Mouse (Mus musculus): ENCODE measurements around the gene Mtmr6. TPM values are rescaled to one million over a fixed set of nuclear protein-coding genes. Genes with fewer than 3 reads are reported as not detected.

The Mtmr6 gene
- total and polyA plus RNA-seq, 2 experiments from 2014 or later = 53.5 to 64.2 TPM

- TF ChIP-seq CTCF (IDR thresholded peaks at IDR 0.05; ENCODE audit: low read depth) = peak; percentile 37
- WGBS = 2% methylated on average over 62 of the region's 62 CpGs
Measured at GRCm38 (mm10) chr14:60251281-60252003, 13.6 kb upstream of the Mtmr6 start, which contains the start of the genes Nupl1 and Gm49336. Gene Nupl1 (minus strand): TSS chr14:60251431. Gene Gm49336 (minus strand): TSS chr14:60251507.

GRCm38 (mm10) chr14:60252004-60253000, 12.7 kb upstream of the Mtmr6 start:
- Histone ChIP-seq H3K27ac (ENCODE audit: low read depth, low read length) (peak overlapping the region; percentile 94), H3K9me3 (ENCODE audit: low read length) (no peaks in the 10 kb centered on the region), H3K4me1 (ENCODE audit: insufficient read depth) (peaks cover 3% of the 10 kb centered on the region), H3K4me3 (ENCODE audit: low read depth, low read length) (peak overlapping the region; percentile 77), H3K4me2 (ENCODE audit: low read depth) (peak overlapping the region; percentile 83), H3K36me3 (ENCODE audit: insufficient read depth) (no peaks in the 10 kb centered on the region), H3K27me3 (ENCODE audit: insufficient read depth, low read length) (no peaks in the 10 kb centered on the region), H3K9ac (peak overlapping the region; percentile 87)
- WGBS = 17% methylated on average over 15 of the region's 15 CpGs
- peak; percentile 20 for ATAC-seq
- TF ChIP-seq CTCF (IDR thresholded peaks at IDR 0.05; ENCODE audit: low read depth) = peak; percentile 37; the same call in 1 of the 2 replicates
- DNase-seq = peak; percentile 31

More at GRCm38 (mm10) chr14:60251281-60252003, 13.6 kb upstream of the Mtmr6 start, which contains the start of the genes Nupl1 and Gm49336:
- H3K4me2 ChIP-seq (ENCODE audit: low read depth) = peak within 1 kb of the TSS; percentile 83
- no peaks in the 10 kb centered on the region for H3K9me3 ChIP-seq (ENCODE audit: low read length)
- ATAC-seq (peak; percentile 99), DNase-seq (peak; percentile 100)
- no peaks in the 10 kb centered on the region for H3K36me3 ChIP-seq (ENCODE audit: insufficient read depth)
- H3K9ac ChIP-seq = peak within 1 kb of the TSS; percentile 87
- no peaks in the 10 kb centered on the region for H3K27me3 ChIP-seq (ENCODE audit: insufficient read depth, low read length)
- H3K27ac ChIP-seq (ENCODE audit: low read depth, low read length) = peak within 1 kb of the TSS; percentile 95
- H3K4me1 ChIP-seq (ENCODE audit: insufficient read depth) = peaks cover 3% of the 10 kb centered on the region
- H3K4me3 ChIP-seq (ENCODE audit: low read depth, low read length) = peak within 1 kb of the TSS; percentile 77

DNA sequence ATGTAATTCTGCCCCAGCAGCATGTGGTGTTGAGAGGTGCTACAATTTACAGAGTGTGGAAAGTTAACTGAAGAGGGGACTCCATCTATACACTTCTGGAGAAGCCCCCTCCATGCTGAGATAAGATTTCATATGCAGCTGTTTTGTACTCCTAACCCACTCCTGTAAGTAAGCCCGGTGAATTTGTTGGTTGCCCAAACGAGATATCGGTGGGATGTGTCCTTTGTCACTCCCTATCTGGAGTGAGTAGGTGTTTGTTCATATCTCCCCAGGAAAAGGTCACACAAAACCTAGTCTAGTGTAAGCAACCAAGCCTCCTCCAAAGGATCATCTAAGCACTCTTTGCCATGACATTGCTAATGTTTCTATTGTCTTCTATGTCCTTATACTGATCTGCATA, 11.6 kb upstream of the Mtmr6 start:
- DNase-seq (no peak), ATAC-seq (no peak)
- H3K9me3 ChIP-seq (ENCODE audit: low read length) = no peaks in the 10 kb centered on the region
- H3K36me3 ChIP-seq (ENCODE audit: insufficient read depth) = no peaks in the 10 kb centered on the region
- no peak for TF ChIP-seq CTCF (IDR thresholded peaks at IDR 0.05; ENCODE audit: low read depth)
- no peaks in the 10 kb centered on the region for H3K27me3 ChIP-seq (ENCODE audit: insufficient read depth, low read length)
- H3K4me2 ChIP-seq (ENCODE audit: low read depth) = no peak overlapping the region
- no peak overlapping the region for H3K27ac ChIP-seq (ENCODE audit: low read depth, low read length)
- H3K4me3 ChIP-seq (ENCODE audit: low read depth, low read length) = no peak overlapping the region
- H3K4me1 ChIP-seq (ENCODE audit: insufficient read depth) = peaks cover 3% of the 10 kb centered on the region
- 89% methylated on average over 3 of the region's 3 CpGs for WGBS
- H3K9ac ChIP-seq = no peak overlapping the region

- Histone ChIP-seq H3K27me3 (ENCODE audit: insufficient read depth, low read length) (no peaks in the 10 kb centered on the region), H3K9ac (no peak overlapping the region), H3K4me2 (ENCODE audit: low read depth) (no peak overlapping the region), H3K9me3 (ENCODE audit: low read length) (no peaks in the 10 kb centered on the region), H3K4me3 (ENCODE audit: low read depth, low read length) (no peak overlapping the region), H3K4me1 (ENCODE audit: insufficient read depth) (peaks cover 2% of the 10 kb centered on the region; the same call in 1 of the 2 replicates), H3K36me3 (ENCODE audit: insufficient read depth) (no peaks in the 10 kb centered on the region), H3K27ac (ENCODE audit: low read depth, low read length) (no peak overlapping the region)
- DNase-seq = no peak
- ATAC-seq = no peak
- TF ChIP-seq CTCF (IDR thresholded peaks at IDR 0.05; ENCODE audit: low read depth) = no peak
Measured at GRCm38 (mm10) chr14:60254774-60255173, 10.3 kb upstream of the Mtmr6 start.

GRCm38 (mm10) chr14:60256356-60256755, 8.7 kb upstream of the Mtmr6 start:
- TF ChIP-seq CTCF (IDR thresholded peaks at IDR 0.05; ENCODE audit: low read depth) = no peak
- Histone ChIP-seq H3K4me3 (ENCODE audit: low read depth, low read length) (no peak overlapping the region), H3K4me2 (ENCODE audit: low read depth) (no peak overlapping the region), H3K9ac (no peak overlapping the region), H3K4me1 (ENCODE audit: insufficient read depth) (no peaks in the 10 kb centered on the region), H3K9me3 (ENCODE audit: low read length) (no peaks in the 10 kb centered on the region), H3K27ac (ENCODE audit: low read depth, low read length) (no peak overlapping the region), H3K27me3 (ENCODE audit: insufficient read depth, low read length) (no peaks in the 10 kb centered on the region), H3K36me3 (ENCODE audit: insufficient read depth) (no peaks in the 10 kb centered on the region)
- no peak for DNase-seq
- WGBS = 29% methylated on average over 3 of the region's 3 CpGs
- no peak for ATAC-seq

GRCm38 (mm10) chr14:60257101-60257500, 7.9 kb upstream of the Mtmr6 start:
- no peak for TF ChIP-seq CTCF (IDR thresholded peaks at IDR 0.05; ENCODE audit: low read depth)
- H3K27me3 ChIP-seq (ENCODE audit: insufficient read depth, low read length) = no peaks in the 10 kb centered on the region
- DNase-seq (no peak), ATAC-seq (no peak)
- no peak overlapping the region for H3K9ac ChIP-seq
- no peaks in the 10 kb centered on the region for H3K36me3 ChIP-seq (ENCODE audit: insufficient read depth)
- WGBS = 80% methylated on average over 4 of the region's 4 CpGs
- no peak overlapping the region for H3K27ac ChIP-seq (ENCODE audit: low read depth, low read length)
- no peaks in the 10 kb centered on the region for H3K4me1 ChIP-seq (ENCODE audit: insufficient read depth)
- H3K4me2 ChIP-seq (ENCODE audit: low read depth) = no peak overlapping the region
- no peak overlapping the region for H3K4me3 ChIP-seq (ENCODE audit: low read depth, low read length)
- H3K9me3 ChIP-seq (ENCODE audit: low read length) = no peaks in the 10 kb centered on the region

Measured in forebrain, postnatal 0 days (tissue).